Mouse (Mus musculus) bone marrow macrophage, adult 2 months (primary cell): ENCODE measurements around the gene Asic3. TPM values are rescaled to one million over a fixed set of nuclear protein-coding genes. Genes with fewer than 3 reads are reported as not detected.

Experiments used
- H3K27ac ChIP-seq: 2 replicates; pipeline ENCODE4 v1.5.1; 2012; ENCODE audit warnings: low read depth, low read length; ENCODE audit not compliant: insufficient read depth
- H3K4me1 ChIP-seq: 2 replicates; pipeline ENCODE4 v1.6.1; 2012; ENCODE audit warnings: low read length; ENCODE audit not compliant: control insufficient read depth, insufficient read depth
- H3K4me3 ChIP-seq: 2 replicates; pipeline ENCODE4 v1.5.1; 2012; ENCODE audit warnings: mild to moderate bottlenecking, low read length, moderate library complexity; ENCODE audit not compliant: insufficient read depth
- CTCF ChIP-seq: IDR thresholded peaks from 2 replicates; pipeline ENCODE4 v1.5.1; 2012; ENCODE audit warnings: low read depth, mild to moderate bottlenecking, low read length, moderate library complexity
- POLR2A ChIP-seq: IDR thresholded peaks from 2 replicates; pipeline ENCODE4 v1.6.1; 2012; ENCODE audit warnings: mild to moderate bottlenecking, low read depth, low read length, borderline replicate concordance
- polyA plus RNA-seq: library from polyadenylated mRNA; stranded (reverse); fragments of >200 nt; gene quantifications from 2 replicates; pipeline ENCODE4 v1.2.4, GENCODE M21; 2012; ENCODE audit not compliant: missing spikeins, insufficient read depth, insufficient read length

Gene Asic3
- polyA plus RNA-seq, 1 experiment = not detected

DNA sequence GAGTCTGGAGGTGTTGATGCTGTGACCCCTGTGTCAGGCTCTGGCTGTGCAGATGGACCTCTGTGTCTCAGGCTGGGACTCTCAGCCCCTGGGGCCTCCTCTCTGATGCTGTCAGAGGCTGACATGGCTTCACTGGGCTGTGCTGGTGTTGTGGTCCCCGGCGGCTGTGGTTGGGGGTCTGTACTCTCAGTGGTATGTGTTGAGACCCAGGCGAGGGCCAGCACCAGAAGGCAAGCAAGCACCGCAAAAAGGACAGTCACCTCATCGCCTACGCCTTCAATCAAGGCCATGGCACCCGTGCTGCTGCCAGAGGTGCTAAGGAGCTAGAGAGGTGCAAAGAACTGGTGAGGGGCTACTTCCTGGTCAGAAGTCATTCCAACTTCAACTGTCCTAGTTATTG lies 33.4 kb downstream of the Asic3 start:
- no peak overlapping the region for H3K4me3 ChIP-seq
- TF ChIP-seq CTCF (no peak), POLR2A (no peak)
- H3K4me1 ChIP-seq = peaks cover 16% of the 10 kb centered on the region
- H3K27ac ChIP-seq = no peak overlapping the region

DNA sequence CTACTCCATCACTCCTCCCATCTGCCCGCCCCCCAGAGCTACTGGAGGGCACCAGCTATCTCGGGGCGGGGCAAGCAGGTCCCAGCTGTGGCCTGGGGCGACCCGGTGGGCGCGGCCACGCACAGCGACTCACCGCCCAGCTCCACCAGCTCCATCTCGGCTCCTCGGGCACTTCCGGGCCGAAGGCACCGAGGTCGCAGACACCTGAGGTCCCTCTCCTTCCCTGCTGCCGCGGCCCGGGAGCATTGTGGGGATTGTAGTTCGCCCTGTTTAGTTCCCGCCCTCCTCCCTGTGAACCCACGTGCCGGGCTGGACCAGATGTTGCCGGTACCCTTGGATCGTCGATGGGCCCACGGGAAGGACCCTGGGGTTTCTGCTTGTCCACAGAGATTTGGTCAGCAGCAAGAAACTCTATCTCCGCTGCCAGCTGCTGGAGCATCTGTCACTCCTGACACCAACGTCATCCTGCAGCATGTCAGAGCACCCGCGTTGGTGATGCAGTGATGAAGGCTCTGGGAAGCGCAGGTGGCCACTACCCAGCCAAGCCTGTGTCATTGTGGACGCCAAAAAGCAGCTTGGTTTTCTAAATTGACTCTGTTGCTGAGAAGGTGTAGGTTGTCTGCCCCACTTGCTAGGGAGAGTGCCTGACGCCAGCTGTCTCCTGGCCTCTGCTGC lies 34.6 kb downstream of the Asic3 start, which contains the start of gene Tmub1:
TSS of gene Tmub1 (minus strand) at position 231 of the 675 bp plus-strand sequence.
- Histone ChIP-seq H3K27ac (no peak within 1 kb of the TSS), H3K4me3 (peak within 1 kb of the TSS; percentile 63), H3K4me1 (peaks cover 16% of the 10 kb centered on the region)
- TF ChIP-seq CTCF = no peak
- no peak for TF ChIP-seq POLR2A

DNA sequence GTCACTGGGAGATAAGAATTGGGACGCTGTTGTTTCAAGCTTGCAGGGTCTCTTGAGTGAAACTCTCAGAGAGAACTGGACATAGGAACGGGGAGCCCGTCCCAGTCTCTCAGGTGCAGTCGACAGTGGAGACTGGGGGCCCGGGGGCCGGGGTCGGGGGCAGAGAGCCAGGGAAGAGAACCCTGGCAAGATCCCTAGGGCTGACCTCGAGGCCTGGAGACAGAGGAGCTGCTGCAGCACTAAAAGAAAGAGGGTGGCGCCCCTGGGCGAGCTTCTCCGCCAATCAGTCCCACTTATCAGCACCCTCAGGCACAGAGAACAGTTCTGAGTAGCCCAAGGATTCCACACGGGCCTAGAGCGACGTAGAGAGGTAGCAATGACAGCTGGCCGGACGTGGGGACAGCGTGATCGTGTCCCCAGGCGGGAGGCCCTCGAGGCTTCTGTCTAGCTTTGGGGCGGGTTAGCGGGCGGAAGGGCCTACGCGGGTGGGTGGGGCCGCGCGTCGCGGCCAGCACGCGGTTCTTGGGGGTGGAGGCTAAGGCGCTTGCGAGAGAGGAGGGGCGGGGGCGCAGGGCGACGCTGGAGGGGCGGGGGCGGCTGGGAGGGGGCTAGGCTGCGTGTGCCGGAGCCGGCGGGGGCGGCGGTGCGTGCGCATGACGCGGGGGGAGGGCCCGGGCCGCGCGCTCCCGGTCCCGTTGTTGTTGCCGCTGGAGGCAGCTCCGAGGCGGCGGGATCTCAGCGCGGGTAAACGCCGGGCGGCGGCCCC lies 38.3 kb downstream of the Asic3 start:
- peak overlapping the region; percentile 77 for H3K27ac ChIP-seq
- peaks cover 31% of the 10 kb centered on the region for H3K4me1 ChIP-seq
- H3K4me3 ChIP-seq = peak overlapping the region; percentile 98
- TF ChIP-seq CTCF = no peak
- peak; percentile 50 for TF ChIP-seq POLR2A

DNA sequence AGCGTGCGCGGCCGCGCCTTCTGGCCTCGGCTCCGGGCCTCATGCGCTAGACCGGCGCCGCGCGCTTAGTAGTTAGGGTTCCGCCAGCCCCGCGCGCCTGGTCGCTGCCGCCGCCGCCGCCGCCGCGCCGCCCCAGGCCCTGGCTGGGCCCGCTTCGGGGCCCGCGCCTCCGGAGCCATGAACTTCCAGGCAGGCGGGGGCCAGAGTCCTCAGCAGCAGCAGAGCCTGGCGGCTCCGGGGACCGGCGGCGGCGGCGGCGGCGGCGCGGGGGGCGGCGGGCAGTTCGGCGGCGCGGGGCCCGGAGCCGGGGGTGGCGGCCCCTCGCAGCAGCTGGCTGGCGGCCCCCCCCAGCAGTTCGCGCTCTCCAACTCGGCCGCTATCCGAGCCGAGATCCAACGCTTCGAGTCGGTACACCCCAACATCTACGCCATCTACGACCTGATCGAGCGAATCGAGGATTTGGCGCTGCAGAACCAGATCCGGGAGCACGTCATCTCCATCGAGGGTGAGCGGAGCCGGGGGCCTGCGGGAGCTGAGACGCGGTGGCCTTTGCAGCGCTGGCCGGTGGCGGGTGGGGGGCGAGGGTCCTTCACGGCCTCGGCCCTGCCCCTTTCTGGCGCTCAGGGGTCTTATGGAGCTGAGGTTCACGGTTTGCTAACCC lies 39.0 kb downstream of the Asic3 start, which contains the start of gene Agap3:
TSS of gene Agap3 (plus strand) at position 148 of the 661 bp plus-strand sequence.
- TF ChIP-seq CTCF (no peak), POLR2A (no peak)
- H3K4me1 ChIP-seq = peaks cover 32% of the 10 kb centered on the region
- peak within 1 kb of the TSS; percentile 98 for H3K4me3 ChIP-seq
- H3K27ac ChIP-seq = peak within 1 kb of the TSS; percentile 81

DNA sequence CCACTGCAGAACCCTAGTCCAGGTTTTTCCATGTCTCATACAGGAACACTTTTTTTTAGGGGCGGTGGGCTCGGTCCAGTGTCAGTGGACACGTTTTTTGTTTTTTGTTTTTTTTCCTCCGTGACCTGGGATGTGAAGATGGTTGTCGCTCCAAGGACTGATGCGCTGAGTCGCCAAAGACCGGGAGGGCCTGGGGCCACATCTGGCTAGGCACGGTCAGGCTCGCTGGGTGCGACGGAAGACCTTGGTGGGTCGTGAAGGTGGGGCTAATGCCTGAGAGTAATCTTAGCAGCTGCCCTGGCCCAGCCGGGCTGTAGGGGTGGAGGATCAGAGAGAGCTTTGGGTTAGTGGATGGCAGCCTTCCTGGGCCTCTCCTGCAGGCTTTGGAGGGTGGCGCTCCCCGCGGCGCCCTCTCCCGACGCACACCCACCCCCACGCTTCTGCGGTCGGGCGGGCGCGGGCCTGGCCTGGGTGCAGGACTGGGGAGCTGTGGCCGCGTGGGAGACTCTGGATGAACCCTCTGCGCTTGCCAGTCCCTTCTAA lies 39.6 kb downstream of the Asic3 start:
- peak overlapping the region; percentile 81 for H3K27ac ChIP-seq
- H3K4me3 ChIP-seq = peak overlapping the region; percentile 98
- peaks cover 32% of the 10 kb centered on the region for H3K4me1 ChIP-seq

DNA sequence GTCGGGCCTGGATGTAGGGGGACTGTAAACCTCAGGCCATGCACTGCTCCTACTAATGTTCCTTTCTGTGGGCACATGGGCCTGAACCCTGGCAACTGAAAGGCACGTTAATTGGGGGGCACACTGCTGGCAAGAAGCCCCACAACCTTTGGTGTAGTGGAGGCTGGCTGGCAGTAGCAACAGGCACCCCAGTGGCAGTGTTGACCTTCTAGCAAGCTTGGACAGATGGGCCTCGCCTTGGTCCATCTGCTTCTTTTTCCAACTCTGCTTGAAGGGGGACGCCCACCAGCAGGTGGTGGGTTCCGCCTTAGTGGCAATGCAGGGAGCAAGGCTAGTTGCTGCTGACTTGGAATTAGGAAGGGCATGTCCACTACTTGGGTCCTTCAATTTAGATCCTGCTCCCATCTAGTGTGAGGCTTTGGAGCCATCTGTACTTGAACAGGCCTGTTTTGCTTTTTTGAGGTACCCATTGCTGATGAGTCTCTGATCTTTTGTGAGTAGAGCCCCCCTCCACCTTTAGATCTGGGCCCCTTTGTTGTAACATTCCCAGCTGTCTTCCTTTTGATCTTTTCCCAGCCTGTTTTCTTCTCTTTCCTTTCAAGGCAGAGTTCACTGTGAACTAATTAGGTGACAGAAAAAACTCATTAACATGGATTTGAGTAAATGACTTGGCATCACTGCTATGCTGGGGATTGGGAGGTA lies 40.2 kb downstream of the Asic3 start:
- peaks cover 30% of the 10 kb centered on the region for H3K4me1 ChIP-seq
- TF ChIP-seq CTCF (no peak), POLR2A (no peak)
- H3K4me3 ChIP-seq = peak overlapping the region; percentile 98
- H3K27ac ChIP-seq = peak overlapping the region; percentile 81

More for the DNA sequence above, 39.6 kb downstream of the Asic3 start:
- TF ChIP-seq POLR2A (no peak), CTCF (no peak)

DNA sequence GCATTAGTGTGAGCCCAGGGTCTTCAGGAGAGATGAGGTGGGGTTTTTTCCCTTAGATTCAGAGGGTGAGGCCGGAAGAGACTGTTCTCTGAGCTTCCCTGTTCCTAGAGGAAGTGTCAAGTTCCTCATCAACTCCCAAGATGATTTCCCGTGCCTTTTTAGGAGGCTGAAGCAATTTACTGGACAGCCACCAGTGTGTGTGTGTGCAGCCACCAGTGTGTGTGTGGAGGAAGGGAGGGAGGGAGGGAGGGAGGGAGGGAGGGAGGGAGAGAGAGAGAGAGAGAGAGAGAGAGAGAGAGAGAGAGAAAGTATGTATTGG lies 40.8 kb downstream of the Asic3 start:
- Histone ChIP-seq H3K27ac (peak overlapping the region; percentile 81), H3K4me1 (peaks cover 30% of the 10 kb centered on the region), H3K4me3 (peak overlapping the region; percentile 98)
- TF ChIP-seq POLR2A (no peak), CTCF (no peak)

DNA sequence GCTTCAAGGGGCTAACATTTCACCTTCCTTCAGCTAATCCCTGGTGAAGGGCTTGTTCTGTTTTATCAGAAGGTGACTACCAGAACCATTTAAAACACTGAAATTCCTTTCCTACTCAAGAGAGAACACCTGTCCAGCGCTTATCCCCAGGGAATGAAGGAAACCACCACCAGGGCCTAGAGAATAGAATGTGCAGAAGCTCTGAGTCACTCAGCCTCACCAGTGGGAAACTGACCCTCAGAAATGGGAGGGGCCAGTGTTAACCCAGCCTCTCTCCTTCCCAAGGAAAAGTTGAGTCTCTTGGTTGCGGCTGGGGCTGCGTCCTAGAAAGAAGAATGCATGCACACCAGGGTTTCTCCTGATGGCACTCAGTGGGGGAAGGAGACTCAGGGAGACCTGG lies 41.9 kb downstream of the Asic3 start:
- peaks cover 30% of the 10 kb centered on the region for H3K4me1 ChIP-seq
- no peak overlapping the region for H3K27ac ChIP-seq
- no peak overlapping the region for H3K4me3 ChIP-seq
- TF ChIP-seq POLR2A = no peak
- TF ChIP-seq CTCF = no peak

DNA sequence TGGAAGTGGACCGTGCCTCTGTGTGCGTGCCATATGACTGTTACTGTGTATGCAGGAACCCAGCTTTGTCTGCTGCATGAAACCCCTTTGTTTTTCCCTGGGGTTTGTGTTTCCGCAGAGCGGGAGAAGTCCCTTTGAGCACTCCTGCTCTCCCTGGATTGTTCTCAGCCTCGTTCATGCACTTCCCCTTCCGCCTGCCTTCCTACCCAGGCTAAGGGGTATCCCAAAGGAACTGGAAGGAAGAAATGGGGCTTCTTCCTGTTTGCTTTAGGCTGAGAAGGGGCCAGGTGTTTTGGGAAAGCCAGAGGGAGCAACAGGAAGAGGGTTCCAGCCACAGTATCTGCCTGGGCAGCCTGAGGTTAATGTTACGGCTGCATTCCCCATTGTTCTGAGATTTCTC lies 42.4 kb downstream of the Asic3 start:
- H3K4me3 ChIP-seq = no peak overlapping the region
- H3K4me1 ChIP-seq = peaks cover 30% of the 10 kb centered on the region
- TF ChIP-seq CTCF = no peak
- no peak for TF ChIP-seq POLR2A
- H3K27ac ChIP-seq = no peak overlapping the region
